Mouse (Mus musculus) neural tube, embryonic 15.5 days (tissue): Measurements from ENCODE around the gene Spred1. TPM values are rescaled to one million over a fixed set of nuclear protein-coding genes. Genes with fewer than 3 reads are reported as not detected.

Experiments used
- ATAC-seq: fragments of 200-750 bp; cut with Nextera tagmentation; 2 replicates; pipeline ENCODE4 v1.8.0; 2017; ENCODE audit warnings: mild to moderate bottlenecking, moderate TSS enrichment, moderate library complexity; ENCODE audit not compliant: low FRiP score
- H3K27ac ChIP-seq: fragments of 300-500 bp; sonication (generic); replicated peaks from 2 replicates; pipeline ENCODE4 v1.5.1; 2015; ENCODE audit warnings: mild to moderate bottlenecking, inconsistent platforms
- H3K27me3 ChIP-seq: fragments of 300-500 bp; sonication (generic); replicated peaks from 2 replicates; pipeline ENCODE4 v1.6.1; 2015; ENCODE audit warnings: inconsistent platforms
- H3K36me3 ChIP-seq: fragments of 300-500 bp; sonication (generic); 2 replicates; pipeline ENCODE4 v1.6.1; 2015; ENCODE audit warnings: inconsistent platforms
- H3K4me1 ChIP-seq: fragments of 300-500 bp; sonication (generic); 2 replicates; pipeline ENCODE4 v1.6.1; 2015; ENCODE audit warnings: inconsistent platforms
- H3K4me2 ChIP-seq: fragments of 300-500 bp; sonication (generic); 2 replicates; pipeline ENCODE4 v1.6.1; 2015; ENCODE audit warnings: inconsistent platforms, mild to moderate bottlenecking, moderate library complexity
- H3K4me3 ChIP-seq: fragments of 300-500 bp; sonication (generic); replicated peaks from 2 replicates; pipeline ENCODE4 v1.5.1; 2015; ENCODE audit warnings: mild to moderate bottlenecking, inconsistent platforms
- H3K9ac ChIP-seq: fragments of 300-500 bp; sonication (generic); replicated peaks from 2 replicates; pipeline ENCODE4 v1.6.1; 2015; ENCODE audit warnings: mild to moderate bottlenecking, inconsistent platforms
- H3K9me3 ChIP-seq: fragments of 300-500 bp; sonication (generic); replicated peaks from 2 replicates; pipeline ENCODE4 v1.6.1; 2016; ENCODE audit warnings: inconsistent platforms
- WGBS: fragments of 180-500 bp; shearing (Covaris S2); methylation state at CpG from one replicate; pipeline ENCODE4 v1.1.7; 2015; ENCODE audit warnings: mixed read lengths; 5-methylcytosine and 5-hydroxymethylcytosine counted together
- polyA plus RNA-seq: library from polyadenylated mRNA; unstranded; fragments of >200 nt; fragmentation: Nextera tagmentation; extraction: Ambion mirVana; gene quantifications from 2 replicates; pipeline ENCODE4 v1.2.1, GENCODE M21; 2015

Gene Spred1
- 11.2 and 13.3 TPM in 2 replicates for polyA plus RNA-seq

DNA sequence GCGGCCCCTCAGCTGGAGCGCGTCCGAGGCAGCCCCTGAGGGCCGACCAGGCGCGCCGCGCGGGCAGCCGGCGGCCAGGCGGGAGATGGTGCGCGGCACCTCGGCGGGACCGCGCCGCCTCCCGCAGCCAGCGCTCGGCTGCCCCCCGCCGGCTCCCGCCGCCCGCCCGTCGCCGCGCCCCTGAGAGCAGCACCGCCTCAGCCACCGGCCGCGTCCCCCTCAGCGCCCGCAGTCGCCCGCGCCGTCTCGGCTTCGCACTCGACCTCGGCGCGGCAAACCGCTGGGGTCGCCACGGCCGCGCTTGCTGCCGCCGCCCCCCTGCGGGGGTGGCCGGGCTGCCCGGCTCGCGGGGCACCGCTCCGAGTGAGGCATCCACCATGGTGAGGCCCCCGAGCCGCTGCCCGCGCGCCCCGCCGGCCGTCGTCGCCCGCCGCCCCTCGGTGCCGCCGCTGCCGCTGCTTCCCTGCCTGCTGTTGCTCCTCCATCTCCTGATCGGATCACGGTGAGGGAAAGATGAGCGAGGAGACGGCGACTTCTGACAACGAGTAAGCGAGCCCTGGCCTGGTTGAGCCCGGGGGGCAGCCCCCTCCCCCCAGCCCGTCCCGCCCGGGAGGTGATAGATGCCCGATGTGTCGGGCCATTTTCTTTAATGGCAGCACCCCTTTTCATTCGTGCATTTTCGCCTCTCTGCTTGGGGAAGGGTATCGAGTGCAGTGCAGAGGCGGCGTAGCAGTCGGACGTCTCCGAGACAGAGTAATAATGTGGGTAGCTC, at the start of gene Spred1:
Gene Spred1, plus strand, starts transcription at position 163 of the 772 bp plus-strand sequence.
- Histone ChIP-seq H3K4me3 (peak within 1 kb of the TSS; percentile 95), H3K36me3 (no peaks in the 10 kb centered on the region), H3K4me1 (peaks cover 22% of the 10 kb centered on the region), H3K9me3 (no peaks in the 10 kb centered on the region), H3K9ac (peak within 1 kb of the TSS; percentile 93), H3K4me2 (peak within 1 kb of the TSS; percentile 69), H3K27ac (peak within 1 kb of the TSS; percentile 99), H3K27me3 (no peaks in the 10 kb centered on the region)
- WGBS, result under 1% methylated on average over 87 of the region's 99 CpGs
- peak; percentile 62 for ATAC-seq

GRCm38 (mm10) chr2:117071596-117071995, 49.6 kb upstream of the Spred1 start:
- Histone ChIP-seq H3K4me2 (no peak overlapping the region), H3K27me3 (no peaks in the 10 kb centered on the region), H3K9me3 (no peaks in the 10 kb centered on the region), H3K27ac (no peak overlapping the region), H3K4me1 (no peaks in the 10 kb centered on the region), H3K36me3 (no peaks in the 10 kb centered on the region), H3K4me3 (no peak overlapping the region), H3K9ac (no peak overlapping the region)
- WGBS, result 93% methylated on average over 3 of the region's 3 CpGs
- ATAC-seq, result no peak

DNA sequence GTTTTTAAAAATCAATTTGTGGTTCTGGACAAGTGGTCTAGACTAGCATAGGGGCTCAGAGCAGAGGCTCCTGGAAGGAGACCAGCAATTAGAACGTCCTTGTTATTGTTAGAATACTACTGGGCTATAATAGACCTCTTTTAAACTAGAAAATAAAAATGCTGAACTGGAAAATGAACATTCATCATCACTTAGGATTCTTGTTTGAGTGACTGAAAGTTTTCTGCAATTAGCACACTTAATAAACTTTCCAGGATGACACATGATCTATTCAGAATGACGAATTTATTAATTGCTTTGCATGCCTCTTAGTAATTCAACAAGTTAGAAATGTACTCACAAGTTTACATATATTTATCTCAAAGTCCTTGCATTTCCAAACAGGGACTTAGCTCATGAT, 42.5 kb upstream of the Spred1 start:
- Histone ChIP-seq H3K27me3 (no peaks in the 10 kb centered on the region), H3K36me3 (no peaks in the 10 kb centered on the region), H3K4me1 (no peaks in the 10 kb centered on the region), H3K4me2 (no peak overlapping the region), H3K27ac (no peak overlapping the region), H3K9ac (no peak overlapping the region), H3K9me3 (no peaks in the 10 kb centered on the region), H3K4me3 (no peak overlapping the region)
- WGBS, result 80% methylated on average over 2 of the region's 2 CpGs
- ATAC-seq, result no peak

- 67% methylated on average over 5 of the region's 5 CpGs for WGBS
- no peak overlapping the region for H3K4me3 ChIP-seq
- H3K36me3 ChIP-seq, result no peaks in the 10 kb centered on the region
- H3K9ac ChIP-seq, result no peak overlapping the region
- no peaks in the 10 kb centered on the region for H3K27me3 ChIP-seq
- no peak for ATAC-seq
- H3K4me2 ChIP-seq, result no peak overlapping the region
- H3K4me1 ChIP-seq, result no peaks in the 10 kb centered on the region
- no peak overlapping the region for H3K27ac ChIP-seq
- H3K9me3 ChIP-seq, result no peaks in the 10 kb centered on the region
Measured at GRCm38 (mm10) chr2:117079621-117080020, 41.6 kb upstream of the Spred1 start.

DNA sequence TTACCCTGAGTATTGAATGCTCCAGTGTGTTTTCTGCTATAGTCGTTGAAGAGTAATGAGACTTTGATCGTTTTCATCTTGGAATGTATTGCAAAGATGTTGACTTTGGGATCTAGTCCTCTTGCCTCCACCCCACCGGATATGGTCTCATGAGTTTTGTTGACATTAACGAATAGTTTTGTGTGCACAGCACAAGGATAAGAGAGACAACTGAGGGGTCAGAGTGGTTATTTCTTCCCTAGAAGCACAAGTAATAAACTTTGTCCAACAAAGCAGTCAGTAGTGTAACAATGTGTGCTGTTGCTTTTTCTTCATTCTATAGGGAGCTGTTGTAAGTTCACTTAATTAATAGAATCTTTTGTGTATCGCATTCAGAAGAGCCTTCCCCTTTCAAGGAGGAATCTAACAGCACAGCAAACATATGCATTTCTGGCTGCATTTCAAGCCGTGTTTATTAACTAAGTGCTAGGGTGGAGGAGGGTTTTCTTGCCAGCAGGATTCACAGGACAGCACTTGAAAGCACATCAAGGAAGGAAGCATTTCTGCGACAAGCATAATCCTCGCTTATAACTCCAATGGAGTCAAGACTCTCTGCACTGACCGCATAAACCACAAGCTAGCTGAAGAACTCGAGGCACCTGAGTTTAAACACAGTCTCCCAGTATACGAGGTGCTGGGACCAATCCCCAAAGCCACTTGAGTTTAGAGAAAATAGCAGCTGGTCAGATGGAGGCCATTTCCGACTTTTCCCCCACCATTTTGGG, 35.0 kb upstream of the Spred1 start:
- Histone ChIP-seq H3K9me3 (no peaks in the 10 kb centered on the region), H3K4me1 (peaks cover 8% of the 10 kb centered on the region; the same call in 1 of the 2 replicates), H3K4me2 (no peak overlapping the region), H3K36me3 (no peaks in the 10 kb centered on the region), H3K4me3 (no peak overlapping the region), H3K27me3 (no peaks in the 10 kb centered on the region), H3K9ac (no peak overlapping the region), H3K27ac (no peak overlapping the region)
- WGBS, result 72% methylated on average over 12 of the region's 12 CpGs
- ATAC-seq, result no peak

- WGBS, result 90% methylated on average over 1 of the region's 1 CpGs
- no peaks in the 10 kb centered on the region for H3K36me3 ChIP-seq
- no peak overlapping the region for H3K9ac ChIP-seq
- no peak overlapping the region for H3K27ac ChIP-seq
- no peak overlapping the region for H3K4me2 ChIP-seq
- no peaks in the 10 kb centered on the region for H3K9me3 ChIP-seq
- no peak for ATAC-seq
- H3K4me1 ChIP-seq, result peaks cover 8% of the 10 kb centered on the region; the same call in 1 of the 2 replicates
- no peak overlapping the region for H3K4me3 ChIP-seq
- H3K27me3 ChIP-seq, result no peaks in the 10 kb centered on the region
Measured at GRCm38 (mm10) chr2:117086766-117087457, 34.3 kb upstream of the Spred1 start.

GRCm38 (mm10) chr2:117087458-117087820, 33.7 kb upstream of the Spred1 start:
- ATAC-seq, result no peak
- Histone ChIP-seq H3K4me2 (no peak overlapping the region), H3K27ac (no peak overlapping the region), H3K36me3 (no peaks in the 10 kb centered on the region), H3K9me3 (no peaks in the 10 kb centered on the region), H3K27me3 (no peaks in the 10 kb centered on the region), H3K4me3 (no peak overlapping the region), H3K4me1 (peaks cover 8% of the 10 kb centered on the region; the same call in 1 of the 2 replicates), H3K9ac (no peak overlapping the region)
- WGBS, result 63% methylated on average over 4 of the region's 4 CpGs

- ATAC-seq, result no peak
- 85% methylated on average over 1 of the region's 1 CpGs for WGBS
Measured at GRCm38 (mm10) chr2:117089482-117089881, 31.7 kb upstream of the Spred1 start.

DNA sequence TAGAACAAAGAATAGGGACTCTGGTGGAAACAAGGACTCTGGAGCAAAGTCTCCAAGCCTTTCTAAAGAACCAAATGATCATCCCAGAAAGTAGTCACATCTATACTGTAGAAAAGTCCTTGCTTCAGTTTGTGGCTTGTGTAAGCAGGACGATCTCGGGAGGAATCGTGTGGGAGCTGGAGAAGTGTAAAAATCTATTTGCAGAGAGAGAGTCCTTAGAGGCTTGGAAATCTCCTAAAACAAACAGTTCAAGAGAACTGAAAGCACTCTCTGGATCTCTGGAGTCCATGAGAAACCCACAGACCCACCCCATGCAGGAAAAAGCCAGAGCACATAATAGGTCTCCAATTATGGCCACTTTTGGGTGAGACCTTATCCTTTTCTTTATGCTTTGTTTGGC, 31.1 kb upstream of the Spred1 start:
- ATAC-seq, result no peak
- Histone ChIP-seq H3K36me3 (no peaks in the 10 kb centered on the region), H3K4me2 (no peak overlapping the region), H3K27me3 (no peaks in the 10 kb centered on the region), H3K27ac (no peak overlapping the region), H3K4me3 (no peak overlapping the region), H3K4me1 (peaks cover 8% of the 10 kb centered on the region; the same call in 1 of the 2 replicates), H3K9me3 (no peaks in the 10 kb centered on the region), H3K9ac (no peak overlapping the region)
- WGBS, result 96% methylated on average over 3 of the region's 3 CpGs

More at GRCm38 (mm10) chr2:117089482-117089881, 31.7 kb upstream of the Spred1 start:
- no peak overlapping the region for H3K27ac ChIP-seq
- no peak overlapping the region for H3K4me2 ChIP-seq
- H3K4me3 ChIP-seq, result no peak overlapping the region
- peaks cover 8% of the 10 kb centered on the region; the same call in 1 of the 2 replicates for H3K4me1 ChIP-seq
- no peak overlapping the region for H3K9ac ChIP-seq
- no peaks in the 10 kb centered on the region for H3K36me3 ChIP-seq
- no peaks in the 10 kb centered on the region for H3K9me3 ChIP-seq
- H3K27me3 ChIP-seq, result no peaks in the 10 kb centered on the region

GRCm38 (mm10) chr2:117092946-117093401, 28.2 kb upstream of the Spred1 start:
- Histone ChIP-seq H3K9me3 (no peaks in the 10 kb centered on the region), H3K27ac (no peak overlapping the region), H3K27me3 (no peaks in the 10 kb centered on the region), H3K36me3 (no peaks in the 10 kb centered on the region), H3K4me2 (no peak overlapping the region), H3K4me1 (no peaks in the 10 kb centered on the region), H3K4me3 (no peak overlapping the region), H3K9ac (no peak overlapping the region)
- 70% methylated on average over 2 of the region's 2 CpGs for WGBS
- ATAC-seq, result no peak

DNA sequence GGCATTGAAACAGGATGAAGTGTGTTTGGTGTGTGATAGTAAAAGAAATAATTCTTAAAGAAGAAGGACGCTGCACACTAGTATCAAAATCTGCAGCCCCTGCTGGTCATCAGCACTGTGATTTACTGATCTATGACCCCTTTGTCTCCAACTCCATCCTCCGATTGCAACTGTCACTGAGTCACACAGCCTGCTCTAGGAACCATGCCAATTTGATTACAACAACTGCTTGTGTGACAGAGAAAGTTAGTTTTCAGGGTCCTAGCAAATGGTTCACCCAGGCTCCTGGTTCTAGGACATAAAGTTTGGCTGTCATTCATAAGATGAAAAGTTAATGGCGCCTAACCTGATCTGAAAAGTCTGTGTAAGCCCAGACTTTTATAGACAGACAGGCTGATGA, 25.7 kb upstream of the Spred1 start:
- no peak overlapping the region for H3K27ac ChIP-seq
- no peaks in the 10 kb centered on the region for H3K9me3 ChIP-seq
- H3K4me3 ChIP-seq, result no peak overlapping the region
- no peak overlapping the region for H3K4me2 ChIP-seq
- H3K9ac ChIP-seq, result no peak overlapping the region
- ATAC-seq, result no peak
- no peaks in the 10 kb centered on the region for H3K27me3 ChIP-seq
- no peaks in the 10 kb centered on the region for H3K4me1 ChIP-seq
- H3K36me3 ChIP-seq, result no peaks in the 10 kb centered on the region
- WGBS, result 52% methylated on average over 3 of the region's 3 CpGs
